23 mouse cellular contexts compared by ENCODE assay signal in genomic region chr9:14870377-14870776, GRCm38 (mm10). TPM values are rescaled to one million over a fixed set of nuclear protein-coding genes. Genes with fewer than 3 reads are reported as not detected.
"Had no signal": no experiment of that assay in that cellular context is flagged by ENCODE, and none has a peak within 500 bp of the region (broad histone marks: within the 10 kb centered on the region; RNA-seq: fewer than 3 reads in every experiment).

No protein-coding gene starts in this region.

- H3K27me3 ChIP-seq: midbrain, embryonic 13.5 days; midbrain, embryonic 15.5 days; neural tube, embryonic 12.5 days; stomach, embryonic 15.5 days had no signal

- DNase-seq: liver, postnatal 0 days; lung, adult 2 months; lung, postnatal 14 days; lung, postnatal 36 days; right cerebral cortex, postnatal 14 days; thymus, postnatal 14 days; thymus, postnatal 36 days had no signal

- H3K4me3 ChIP-seq: lung, embryonic 15.5 days; megakaryocyte, embryonic 14.5 days; midbrain, embryonic 13.5 days; midbrain, embryonic 15.5 days; neural tube, embryonic 12.5 days; stomach, embryonic 15.5 days had no signal

- H3K4me2 ChIP-seq: lung, embryonic 15.5 days; midbrain, embryonic 11.5 days; midbrain, embryonic 13.5 days; midbrain, embryonic 15.5 days; neural tube, embryonic 12.5 days; stomach, embryonic 15.5 days had no signal

- H3K4me1 ChIP-seq: stomach, embryonic 15.5 days had no signal

- H3K36me3 ChIP-seq: lung, embryonic 15.5 days; midbrain, embryonic 13.5 days; midbrain, embryonic 15.5 days; neural tube, embryonic 12.5 days; stomach, embryonic 15.5 days had no signal

- H3K9ac ChIP-seq: liver, postnatal 0 days; lung, embryonic 15.5 days; midbrain, embryonic 13.5 days; midbrain, embryonic 15.5 days; neural tube, embryonic 12.5 days; stomach, embryonic 15.5 days had no signal

- ATAC-seq: liver, postnatal 0 days; lung, postnatal 0 days; midbrain, embryonic 13.5 days; midbrain, embryonic 15.5 days had no signal

- H3K9me3 ChIP-seq: lung, embryonic 15.5 days; megakaryocyte, embryonic 14.5 days; midbrain, embryonic 13.5 days; midbrain, embryonic 15.5 days; neural tube, embryonic 12.5 days; stomach, embryonic 15.5 days had no signal

- H3K27ac ChIP-seq: lung, embryonic 15.5 days; macrophage; midbrain, embryonic 13.5 days; midbrain, embryonic 15.5 days; neural tube, embryonic 12.5 days; stomach, embryonic 15.5 days; stomach, postnatal 0 days had no signal

RNA-seq across cellular contexts. Expression of gene Gpr83, which starts 10.4 kb away (rescaled TPM):
- total RNA-seq: megakaryocyte progenitor cell, adult 5-6 weeks; monocyte, adult 5-6 weeks had no signal
- polyA plus RNA-seq: liver, postnatal 0 days; urinary bladder, adult 2 months had no signal

RNA-seq across cellular contexts. Expression of gene Izumo1r, which starts 33.4 kb away (rescaled TPM):
- total RNA-seq: megakaryocyte progenitor cell, adult 5-6 weeks; midbrain, postnatal 0 days; monocyte, adult 5-6 weeks had no signal
- polyA plus RNA-seq: liver, postnatal 0 days; macrophage; midbrain, embryonic 11.5 days; midbrain, embryonic 13.5 days; midbrain, embryonic 15.5 days; midbrain, postnatal 0 days; neural tube, embryonic 12.5 days; neural tube, embryonic 14.5 days; stomach, embryonic 15.5 days; stomach, postnatal 0 days; testis, adult 2 months had no signal
